Mouse (Mus musculus): ENCODE measurements at regions not wholly inside any gene's neighbourhood (a gene's known extent, or its start where the extent isn't known, plus 50 kb on each side); places are given as distances from the start of the nearest gene placed in this dataset.

- no peaks in the 10 kb centered on the region for H3K4me1 ChIP-seq (ENCODE audit: control insufficient read depth, insufficient read depth, low read length)
- H3K27ac ChIP-seq (replicated peaks; ENCODE audit: insufficient read depth, low read depth, low read length), result no peak overlapping the region
- TF ChIP-seq POLR2A (IDR thresholded peaks at IDR 0.05; ENCODE audit: extremely low read depth, insufficient read depth, low read length), result no peak
- no peak for TF ChIP-seq CTCF (IDR thresholded peaks at IDR 0.05; ENCODE audit: low read depth, low read length)
- H3K27me3 ChIP-seq (ENCODE audit: control insufficient read depth, insufficient read depth, low read length), result no peaks in the 10 kb centered on the region
- 82% methylated on average over 7 of the region's 7 CpGs for WGBS
- H3K36me3 ChIP-seq (ENCODE audit: control insufficient read depth, insufficient read depth, low read length), result no peaks in the 10 kb centered on the region
- no peak overlapping the region for H3K9ac ChIP-seq (ENCODE audit: low read depth, low read length)
- no peak overlapping the region for H3K4me3 ChIP-seq (ENCODE audit: insufficient read depth, low read depth, low read length)
- no peaks in the 10 kb centered on the region for H3K79me2 ChIP-seq (ENCODE audit: control insufficient read depth, insufficient read depth, low read length)
- DNase-seq (ENCODE audit: extremely low read depth, low read depth, low spot score), result no peak
These were observed 99.7 kb upstream of the Spdye4c start for GRCm38 (mm10) chr2:128491217-128491877.

DNA sequence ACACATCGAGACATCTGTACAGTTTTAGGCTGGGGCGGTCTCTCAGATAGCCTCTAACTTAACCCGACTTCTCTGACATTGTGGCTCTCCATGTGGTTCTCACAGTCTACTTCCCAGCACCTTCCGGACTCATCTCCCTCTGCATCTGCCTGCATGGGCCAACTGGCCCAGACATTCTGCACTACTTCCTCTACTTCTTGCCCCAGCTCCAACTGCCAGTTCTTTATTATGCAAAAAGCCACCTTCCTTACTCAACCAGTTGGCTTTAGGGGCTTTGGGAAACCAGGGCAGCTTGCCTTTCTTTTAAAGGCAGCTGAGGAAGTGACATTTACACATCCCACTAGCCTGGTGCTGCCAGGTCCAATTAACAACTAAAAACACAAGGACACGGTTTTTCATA lies 97.1 kb upstream of the Spdye4c start:
- Histone ChIP-seq H3K4me3 (ENCODE audit: insufficient read depth, low read depth, low read length) (no peak overlapping the region), H3K4me1 (ENCODE audit: control insufficient read depth, insufficient read depth, low read length) (no peaks in the 10 kb centered on the region), H3K27me3 (ENCODE audit: control insufficient read depth, insufficient read depth, low read length) (no peaks in the 10 kb centered on the region), H3K27ac (replicated peaks; ENCODE audit: insufficient read depth, low read depth, low read length) (no peak overlapping the region), H3K79me2 (ENCODE audit: control insufficient read depth, insufficient read depth, low read length) (no peaks in the 10 kb centered on the region), H3K9ac (ENCODE audit: low read depth, low read length) (no peak overlapping the region), H3K36me3 (ENCODE audit: control insufficient read depth, insufficient read depth, low read length) (no peaks in the 10 kb centered on the region)
- 94% methylated on average over 5 of the region's 5 CpGs for WGBS
- TF ChIP-seq POLR2A (IDR thresholded peaks at IDR 0.05; ENCODE audit: extremely low read depth, insufficient read depth, low read length) (no peak), CTCF (IDR thresholded peaks at IDR 0.05; ENCODE audit: low read depth, low read length) (no peak)
- DNase-seq (ENCODE audit: extremely low read depth, low read depth, low spot score), result no peak

GRCm38 (mm10) chr2:128497891-128498290 lies 93.1 kb upstream of the Spdye4c start:
- Histone ChIP-seq H3K4me1 (ENCODE audit: control insufficient read depth, insufficient read depth, low read length) (no peaks in the 10 kb centered on the region), H3K4me3 (ENCODE audit: insufficient read depth, low read depth, low read length) (no peak overlapping the region), H3K27me3 (ENCODE audit: control insufficient read depth, insufficient read depth, low read length) (no peaks in the 10 kb centered on the region), H3K9ac (ENCODE audit: low read depth, low read length) (no peak overlapping the region), H3K79me2 (ENCODE audit: control insufficient read depth, insufficient read depth, low read length) (no peaks in the 10 kb centered on the region), H3K36me3 (ENCODE audit: control insufficient read depth, insufficient read depth, low read length) (no peaks in the 10 kb centered on the region), H3K27ac (replicated peaks; ENCODE audit: insufficient read depth, low read depth, low read length) (no peak overlapping the region)
- DNase-seq (ENCODE audit: extremely low read depth, low read depth, low spot score), result no peak
- TF ChIP-seq CTCF (IDR thresholded peaks at IDR 0.05; ENCODE audit: low read depth, low read length), result no peak
- no peak for TF ChIP-seq POLR2A (IDR thresholded peaks at IDR 0.05; ENCODE audit: extremely low read depth, insufficient read depth, low read length)
- 86% methylated on average over 3 of the region's 3 CpGs for WGBS

DNA sequence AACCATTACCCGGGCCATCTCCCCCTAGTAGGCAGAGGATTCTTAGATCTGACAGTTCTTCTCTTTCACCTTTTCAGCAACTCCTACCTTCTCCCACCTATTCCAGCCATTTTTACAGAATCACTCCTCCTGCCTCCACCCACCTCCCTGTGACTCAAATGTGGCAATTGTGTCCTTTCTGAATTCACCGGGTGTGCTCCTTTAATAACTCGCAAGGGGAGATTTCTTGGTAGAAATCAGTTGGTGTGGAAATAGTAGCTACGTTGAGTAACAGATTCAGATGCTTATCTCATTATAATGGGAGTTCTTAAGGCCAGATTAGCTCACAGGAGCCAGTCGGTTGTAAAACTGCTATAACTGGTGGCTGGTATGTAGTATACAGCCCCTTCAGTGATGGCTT lies 92.4 kb upstream of the Spdye4c start:
- no peaks in the 10 kb centered on the region for H3K79me2 ChIP-seq (ENCODE audit: control insufficient read depth, insufficient read depth, low read length)
- WGBS, result 84% methylated on average over 5 of the region's 5 CpGs
- no peak overlapping the region for H3K4me3 ChIP-seq (ENCODE audit: insufficient read depth, low read depth, low read length)
- H3K27me3 ChIP-seq (ENCODE audit: control insufficient read depth, insufficient read depth, low read length), result no peaks in the 10 kb centered on the region
- no peak overlapping the region for H3K27ac ChIP-seq (replicated peaks; ENCODE audit: insufficient read depth, low read depth, low read length)
- TF ChIP-seq POLR2A (IDR thresholded peaks at IDR 0.05; ENCODE audit: extremely low read depth, insufficient read depth, low read length), result no peak
- no peak for TF ChIP-seq CTCF (IDR thresholded peaks at IDR 0.05; ENCODE audit: low read depth, low read length)
- no peaks in the 10 kb centered on the region for H3K36me3 ChIP-seq (ENCODE audit: control insufficient read depth, insufficient read depth, low read length)
- no peak for DNase-seq (ENCODE audit: extremely low read depth, low read depth, low spot score)
- H3K9ac ChIP-seq (ENCODE audit: low read depth, low read length), result no peak overlapping the region
- H3K4me1 ChIP-seq (ENCODE audit: control insufficient read depth, insufficient read depth, low read length), result no peaks in the 10 kb centered on the region

GRCm38 (mm10) chr2:128499575-128500184 lies 91.3 kb upstream of the Spdye4c start:
- Histone ChIP-seq H3K27ac (replicated peaks; ENCODE audit: insufficient read depth, low read depth, low read length) (no peak overlapping the region), H3K4me3 (ENCODE audit: insufficient read depth, low read depth, low read length) (no peak overlapping the region), H3K36me3 (ENCODE audit: control insufficient read depth, insufficient read depth, low read length) (no peaks in the 10 kb centered on the region), H3K27me3 (ENCODE audit: control insufficient read depth, insufficient read depth, low read length) (no peaks in the 10 kb centered on the region), H3K9ac (ENCODE audit: low read depth, low read length) (no peak overlapping the region), H3K79me2 (ENCODE audit: control insufficient read depth, insufficient read depth, low read length) (no peaks in the 10 kb centered on the region), H3K4me1 (ENCODE audit: control insufficient read depth, insufficient read depth, low read length) (no peaks in the 10 kb centered on the region)
- WGBS, result 82% methylated on average over 14 of the region's 14 CpGs
- TF ChIP-seq CTCF (IDR thresholded peaks at IDR 0.05; ENCODE audit: low read depth, low read length), result no peak
- TF ChIP-seq POLR2A (IDR thresholded peaks at IDR 0.05; ENCODE audit: extremely low read depth, insufficient read depth, low read length), result no peak
- DNase-seq (ENCODE audit: extremely low read depth, low read depth, low spot score), result no peak

DNA sequence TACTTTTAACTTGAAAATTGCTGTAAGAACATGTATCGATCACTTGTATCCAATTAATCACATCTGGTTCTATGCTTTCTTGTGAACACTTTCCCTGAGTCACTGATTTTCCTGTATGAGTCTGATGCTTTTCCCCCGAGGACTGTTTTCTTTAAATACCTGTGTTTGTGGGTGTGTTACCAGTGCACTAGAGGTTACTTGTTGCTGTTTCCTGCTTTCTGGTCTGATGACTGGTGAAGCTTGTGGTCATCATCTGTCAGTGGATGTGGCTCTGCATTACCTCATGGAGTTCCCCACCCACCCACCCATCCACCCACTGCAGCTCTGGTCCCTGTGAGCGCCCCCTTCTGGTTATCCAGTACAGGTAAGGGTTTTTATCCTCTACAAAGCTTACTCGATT lies 88.3 kb upstream of the Spdye4c start:
- WGBS, result 77% methylated on average over 4 of the region's 4 CpGs
- H3K27ac ChIP-seq (replicated peaks; ENCODE audit: insufficient read depth, low read depth, low read length), result no peak overlapping the region

More for the DNA sequence above, 88.3 kb upstream of the Spdye4c start:
- Histone ChIP-seq H3K79me2 (ENCODE audit: control insufficient read depth, insufficient read depth, low read length) (no peaks in the 10 kb centered on the region), H3K36me3 (ENCODE audit: control insufficient read depth, insufficient read depth, low read length) (no peaks in the 10 kb centered on the region), H3K4me1 (ENCODE audit: control insufficient read depth, insufficient read depth, low read length) (no peaks in the 10 kb centered on the region), H3K4me3 (ENCODE audit: insufficient read depth, low read depth, low read length) (no peak overlapping the region), H3K9ac (ENCODE audit: low read depth, low read length) (no peak overlapping the region), H3K27me3 (ENCODE audit: control insufficient read depth, insufficient read depth, low read length) (no peaks in the 10 kb centered on the region)
- TF ChIP-seq POLR2A (IDR thresholded peaks at IDR 0.05; ENCODE audit: extremely low read depth, insufficient read depth, low read length), result no peak
- TF ChIP-seq CTCF (IDR thresholded peaks at IDR 0.05; ENCODE audit: low read depth, low read length), result no peak
- no peak for DNase-seq (ENCODE audit: extremely low read depth, low read depth, low spot score)
